Mouse (Mus musculus) embryonic facial prominence, embryonic 15.5 days (tissue): Measurements from ENCODE around the gene Rtn4. TPM values are rescaled to one million over a fixed set of nuclear protein-coding genes. Genes with fewer than 3 reads are reported as not detected.
A peak's percentile ranks its signal among the peaks of the same experiment; 100 is the strongest.

ENCODE experiments used
- ATAC-seq: fragments of 200-750 bp; cut with Nextera tagmentation; 2 replicates; pipeline ENCODE4 v1.8.0; 2017; ENCODE audit warnings: low read depth, moderate TSS enrichment; ENCODE audit not compliant: insufficient number of reproducible peaks, low FRiP score, low TSS enrichment
- H3K27ac ChIP-seq: fragments of 300-500 bp; sonication (generic); replicated peaks from 2 replicates; pipeline ENCODE4 v1.5.1; 2015; ENCODE audit warnings: mild to moderate bottlenecking, inconsistent platforms
- H3K27me3 ChIP-seq: fragments of 300-500 bp; sonication (generic); 2 replicates; pipeline ENCODE4 v1.6.1; 2015; ENCODE audit warnings: inconsistent platforms
- H3K36me3 ChIP-seq: fragments of 300-500 bp; sonication (generic); 2 replicates; pipeline ENCODE4 v1.6.1; 2015; ENCODE audit warnings: mild to moderate bottlenecking, inconsistent platforms
- H3K4me1 ChIP-seq: fragments of 300-500 bp; sonication (generic); 2 replicates; pipeline ENCODE4 v1.6.1; 2015; ENCODE audit warnings: inconsistent platforms
- H3K4me2 ChIP-seq: fragments of 300-500 bp; sonication (generic); replicated peaks from 2 replicates; pipeline ENCODE4 v1.6.1; 2015; ENCODE audit warnings: mild to moderate bottlenecking, inconsistent platforms
- H3K4me3 ChIP-seq: fragments of 300-500 bp; sonication (generic); replicated peaks from 2 replicates; pipeline ENCODE4 v1.5.1; 2015; ENCODE audit warnings: mild to moderate bottlenecking, inconsistent platforms
- H3K9ac ChIP-seq: fragments of 300-500 bp; sonication (generic); 2 replicates; pipeline ENCODE4 v1.6.1; 2015; ENCODE audit warnings: inconsistent platforms
- H3K9me3 ChIP-seq: fragments of 300-500 bp; sonication (generic); replicated peaks from 2 replicates; pipeline ENCODE4 v1.6.1; 2016; ENCODE audit warnings: inconsistent platforms
- WGBS: fragments of 180-500 bp; shearing (Covaris S2); methylation state at CpG from one replicate; pipeline ENCODE4 v1.1.7; 2015; 5-methylcytosine and 5-hydroxymethylcytosine counted together
- polyA plus RNA-seq: library from polyadenylated mRNA; unstranded; fragments of >200 nt; fragmentation: Nextera tagmentation; extraction: Ambion mirVana; gene quantifications from 2 replicates; pipeline ENCODE4 v1.2.1, GENCODE M21; 2015

Gene Rtn4
- polyA plus RNA-seq, 1 experiment from 2014 or later = 82.4 TPM

DNA sequence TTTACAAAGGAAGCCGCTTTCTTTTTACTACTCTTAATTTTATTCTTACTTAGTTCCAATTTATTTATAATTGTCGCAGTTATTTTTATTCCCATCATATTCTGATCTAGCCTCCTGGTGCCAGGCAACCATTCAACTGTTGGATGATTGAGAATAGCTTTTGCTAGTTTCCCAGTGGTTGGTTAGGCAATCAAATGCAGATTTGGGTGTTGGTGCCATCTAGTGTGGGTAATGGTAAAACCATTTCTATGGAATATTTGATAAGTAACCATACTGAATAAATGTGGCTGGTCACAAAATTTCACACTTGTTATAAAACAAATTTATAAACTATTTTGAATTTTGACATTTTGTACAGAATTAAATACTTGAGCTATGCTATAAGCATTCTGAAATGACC is 22.0 kb downstream of the Rtn4 start:
- ATAC-seq = no peak
- Histone ChIP-seq H3K4me3 (no peak overlapping the region), H3K9me3 (no peaks in the 10 kb centered on the region), H3K4me1 (peaks cover 9% of the 10 kb centered on the region), H3K9ac (no peak overlapping the region), H3K27me3 (no peaks in the 10 kb centered on the region), H3K36me3 (no peaks in the 10 kb centered on the region), H3K27ac (no peak overlapping the region), H3K4me2 (no peak overlapping the region)
- WGBS = 94% methylated on average over 2 of the region's 2 CpGs

GRCm38 (mm10) chr11:29715499-29715898 is 22.8 kb downstream of the Rtn4 start:
- no peaks in the 10 kb centered on the region for H3K36me3 ChIP-seq
- H3K27ac ChIP-seq = no peak overlapping the region
- ATAC-seq = no peak
- no peak overlapping the region for H3K4me2 ChIP-seq
- no peak overlapping the region for H3K9ac ChIP-seq
- H3K4me1 ChIP-seq = peaks cover 9% of the 10 kb centered on the region
- H3K27me3 ChIP-seq = no peaks in the 10 kb centered on the region
- 70% methylated on average over 3 of the region's 3 CpGs for WGBS
- no peak overlapping the region for H3K4me3 ChIP-seq
- no peaks in the 10 kb centered on the region for H3K9me3 ChIP-seq

DNA sequence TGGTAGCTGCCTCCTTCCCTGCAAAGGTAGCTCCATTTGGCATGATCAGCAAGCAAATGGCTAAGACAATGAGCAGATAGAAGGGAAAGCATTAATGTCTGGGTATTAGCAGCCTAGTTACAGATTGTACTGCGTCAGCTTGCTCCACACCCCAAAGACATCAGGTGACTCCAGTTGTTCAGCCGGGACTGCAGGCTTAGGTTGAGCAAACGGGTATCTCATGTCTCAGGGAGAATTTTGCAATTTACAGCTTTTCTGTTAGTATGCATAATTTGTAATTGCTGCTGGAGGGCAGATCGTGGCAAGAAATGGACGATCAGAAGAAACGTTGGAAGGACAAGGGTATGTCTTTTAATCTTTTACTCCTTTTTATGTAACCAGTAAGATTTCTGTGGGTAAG is 25.8 kb downstream of the Rtn4 start:
- peak overlapping the region; percentile 3; the same call in 1 of the 2 replicates for H3K4me2 ChIP-seq
- H3K4me3 ChIP-seq = no peak overlapping the region
- WGBS = 12% methylated on average over 6 of the region's 6 CpGs
- H3K9me3 ChIP-seq = no peaks in the 10 kb centered on the region
- no peaks in the 10 kb centered on the region for H3K36me3 ChIP-seq
- ATAC-seq = no peak; the same call in 1 of the 2 replicates
- H3K27ac ChIP-seq = no peak overlapping the region
- H3K27me3 ChIP-seq = no peaks in the 10 kb centered on the region
- H3K4me1 ChIP-seq = peaks cover 9% of the 10 kb centered on the region
- H3K9ac ChIP-seq = no peak overlapping the region

DNA sequence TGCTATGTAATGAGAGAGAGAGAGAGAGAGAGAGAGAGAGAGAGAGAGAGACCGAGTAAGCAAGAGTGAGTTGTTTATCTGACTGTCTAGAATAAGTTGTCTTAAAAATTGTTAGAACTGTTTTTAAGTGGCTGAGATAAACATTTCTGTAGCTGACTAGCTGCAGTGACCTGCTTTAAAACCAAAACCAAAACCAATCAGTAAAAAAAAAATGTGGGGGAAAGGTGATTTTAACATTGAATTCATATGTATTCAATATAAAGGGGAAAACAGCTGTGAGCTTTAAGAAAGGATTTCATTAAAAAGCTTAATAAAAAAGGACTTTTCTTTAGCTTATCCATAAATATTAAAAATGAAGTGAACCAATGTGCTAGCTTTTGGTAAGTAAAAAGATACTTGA is 26.9 kb downstream of the Rtn4 start:
- Histone ChIP-seq H3K27ac (no peak overlapping the region), H3K4me3 (no peak overlapping the region), H3K9ac (no peak overlapping the region), H3K36me3 (no peaks in the 10 kb centered on the region), H3K27me3 (no peaks in the 10 kb centered on the region), H3K9me3 (no peaks in the 10 kb centered on the region), H3K4me2 (no peak overlapping the region), H3K4me1 (peaks cover 9% of the 10 kb centered on the region)
- ATAC-seq = no peak
- WGBS = 59% methylated on average over 1 of the region's 1 CpGs

DNA sequence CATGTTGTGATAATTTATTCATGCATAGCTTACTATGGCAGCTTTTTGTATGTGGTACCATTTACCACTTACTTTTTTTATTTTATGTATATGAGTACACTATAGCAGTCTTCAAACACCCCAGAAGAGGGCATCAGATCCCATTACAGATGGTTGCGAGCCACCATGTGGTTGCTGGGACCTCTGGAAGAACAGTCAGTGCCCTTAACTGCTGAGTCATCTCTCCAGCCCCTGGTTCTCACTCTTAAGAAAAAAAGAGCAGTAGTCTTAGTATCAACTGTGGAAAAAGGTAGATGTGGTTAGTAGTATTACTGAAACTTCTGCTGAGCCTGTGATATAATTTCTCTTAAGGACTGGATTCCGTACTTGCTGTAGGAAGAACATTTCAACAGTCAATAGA is 31.5 kb downstream of the Rtn4 start:
- Histone ChIP-seq H3K4me3 (no peak overlapping the region), H3K27me3 (no peaks in the 10 kb centered on the region), H3K27ac (no peak overlapping the region), H3K9me3 (no peaks in the 10 kb centered on the region), H3K36me3 (no peaks in the 10 kb centered on the region), H3K4me1 (no peaks in the 10 kb centered on the region), H3K9ac (no peak overlapping the region), H3K4me2 (no peak overlapping the region)
- ATAC-seq = no peak
- 88% methylated on average over 2 of the region's 2 CpGs for WGBS

- Histone ChIP-seq H3K4me3 (no peak overlapping the region), H3K27me3 (no peaks in the 10 kb centered on the region), H3K9me3 (no peaks in the 10 kb centered on the region), H3K27ac (no peak overlapping the region), H3K9ac (no peak overlapping the region), H3K4me1 (no peaks in the 10 kb centered on the region), H3K4me2 (no peak overlapping the region), H3K36me3 (no peaks in the 10 kb centered on the region)
- ATAC-seq = no peak
Observed at GRCm38 (mm10) chr11:29725167-29725566, 32.4 kb downstream of the Rtn4 start.

DNA sequence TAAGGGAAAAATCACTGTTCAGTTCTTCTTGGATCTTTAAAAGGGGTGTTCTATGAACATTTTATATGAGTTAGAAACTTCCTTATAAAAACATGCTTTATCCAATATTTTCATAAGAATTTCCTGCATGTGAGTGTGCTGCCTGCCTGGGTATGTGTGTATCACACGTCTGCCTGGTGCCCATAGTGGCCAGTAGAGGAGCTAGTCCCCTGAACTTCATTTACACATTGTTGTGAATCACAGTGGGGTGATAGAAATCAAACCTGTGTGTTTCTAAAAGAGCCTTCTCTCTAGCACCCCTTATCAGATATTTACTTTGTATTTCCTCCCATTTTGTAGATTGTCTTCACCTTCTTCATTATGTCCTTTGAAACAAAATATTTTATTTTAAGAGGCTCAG is 32.9 kb downstream of the Rtn4 start:
- H3K4me3 ChIP-seq = no peak overlapping the region
- no peak for ATAC-seq
- no peak overlapping the region for H3K27ac ChIP-seq
- no peak overlapping the region for H3K4me2 ChIP-seq
- WGBS = 77% methylated on average over 1 of the region's 1 CpGs
- no peak overlapping the region for H3K9ac ChIP-seq
- H3K9me3 ChIP-seq = no peaks in the 10 kb centered on the region
- no peaks in the 10 kb centered on the region for H3K36me3 ChIP-seq
- H3K27me3 ChIP-seq = no peaks in the 10 kb centered on the region
- no peaks in the 10 kb centered on the region for H3K4me1 ChIP-seq

DNA sequence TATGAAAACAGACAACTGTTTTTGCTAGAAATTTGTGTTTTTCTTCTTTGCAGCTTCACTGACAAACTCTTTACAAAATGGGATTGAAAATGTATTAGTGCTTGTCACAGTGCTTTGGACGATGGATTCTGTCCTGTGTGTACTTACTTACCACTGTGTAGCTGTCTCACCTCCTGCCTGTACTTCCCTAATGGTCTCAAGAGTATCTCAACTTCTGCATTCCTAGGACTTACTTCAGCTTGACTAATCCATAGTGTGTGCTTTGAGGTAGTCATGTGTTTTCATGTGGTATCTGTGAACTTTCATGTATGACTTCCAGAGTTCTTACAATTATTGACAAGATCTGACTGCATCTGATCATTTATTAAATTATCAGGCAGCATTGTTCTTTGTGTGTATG is 35.2 kb downstream of the Rtn4 start:
- Histone ChIP-seq H3K4me1 (no peaks in the 10 kb centered on the region), H3K9me3 (no peaks in the 10 kb centered on the region), H3K27me3 (no peaks in the 10 kb centered on the region), H3K27ac (no peak overlapping the region), H3K4me2 (no peak overlapping the region), H3K4me3 (no peak overlapping the region), H3K36me3 (no peaks in the 10 kb centered on the region), H3K9ac (no peak overlapping the region)
- 80% methylated on average over 1 of the region's 1 CpGs for WGBS
- ATAC-seq = no peak

DNA sequence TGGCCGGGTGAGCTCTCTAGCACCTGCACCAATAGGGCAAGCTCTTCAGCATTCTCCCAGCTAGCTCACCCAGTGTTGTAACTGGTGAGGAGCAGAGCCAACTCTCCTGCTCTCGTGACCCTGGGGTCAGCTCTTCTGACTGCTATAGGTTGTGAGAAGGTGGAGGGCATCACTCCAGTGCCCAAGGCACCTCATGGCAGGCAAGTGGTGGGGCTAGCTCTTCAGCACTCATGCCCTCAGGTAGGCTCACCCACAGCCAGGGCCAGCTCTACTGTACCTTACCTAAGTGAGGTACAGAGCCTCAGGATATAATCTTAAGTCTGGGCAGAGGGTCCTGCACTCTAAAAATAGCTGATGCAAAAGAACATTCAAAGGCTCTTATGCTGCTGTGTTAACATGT is 47.0 kb downstream of the Rtn4 start:
- H3K9me3 ChIP-seq = no peaks in the 10 kb centered on the region

GRCm38 (mm10) chr11:29744760-29745430 is 52.1 kb downstream of the Rtn4 start:
- H3K4me2 ChIP-seq = no peak overlapping the region
- no peak for ATAC-seq
- no peak overlapping the region for H3K4me3 ChIP-seq
- H3K4me1 ChIP-seq = no peaks in the 10 kb centered on the region
- H3K9me3 ChIP-seq = no peaks in the 10 kb centered on the region
- no peak overlapping the region for H3K9ac ChIP-seq
- WGBS = 93% methylated on average over 5 of the region's 5 CpGs
- no peaks in the 10 kb centered on the region for H3K27me3 ChIP-seq
- no peak overlapping the region for H3K27ac ChIP-seq
- H3K36me3 ChIP-seq = peaks cover 46% of the 10 kb centered on the region

More for the DNA sequence above, 47.0 kb downstream of the Rtn4 start:
- Histone ChIP-seq H3K4me1 (no peaks in the 10 kb centered on the region), H3K36me3 (peaks cover 19% of the 10 kb centered on the region), H3K27ac (no peak overlapping the region), H3K4me2 (no peak overlapping the region), H3K4me3 (no peak overlapping the region), H3K9ac (no peak overlapping the region), H3K27me3 (no peaks in the 10 kb centered on the region)
- 92% methylated on average over 2 of the region's 2 CpGs for whole genome bisulfite sequencing
- ATAC-seq = no peak

DNA sequence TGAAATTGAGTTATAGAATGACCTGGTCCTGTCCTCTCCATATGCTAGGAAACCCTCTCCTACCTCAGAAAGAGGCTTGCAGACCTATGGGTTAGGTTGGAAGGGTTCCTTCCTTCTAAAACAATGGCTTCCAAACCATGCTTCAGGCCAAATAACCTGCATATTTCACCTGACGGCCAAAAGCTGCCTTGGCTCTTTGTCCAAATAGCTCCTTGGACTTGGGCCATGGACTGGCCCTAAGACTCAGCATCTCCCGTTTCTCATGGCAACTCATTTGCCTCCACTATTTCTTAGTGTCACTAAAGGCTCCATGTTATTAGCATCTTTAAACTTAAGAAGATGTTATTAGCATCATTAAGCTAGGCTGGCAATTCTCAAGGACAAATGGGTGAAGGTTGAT is 52.8 kb downstream of the Rtn4 start:
- no peaks in the 10 kb centered on the region for H3K4me1 ChIP-seq
- ATAC-seq = no peak
- no peaks in the 10 kb centered on the region for H3K9me3 ChIP-seq
- 69% methylated on average over 2 of the region's 2 CpGs for WGBS
- peaks cover 43% of the 10 kb centered on the region for H3K36me3 ChIP-seq
- H3K4me3 ChIP-seq = no peak overlapping the region
- H3K27ac ChIP-seq = no peak overlapping the region
- H3K9ac ChIP-seq = no peak overlapping the region
- no peak overlapping the region for H3K4me2 ChIP-seq
- H3K27me3 ChIP-seq = no peaks in the 10 kb centered on the region

GRCm38 (mm10) chr11:29746203-29746602 is 53.5 kb downstream of the Rtn4 start:
- WGBS = 90% methylated on average over 9 of the region's 9 CpGs
- ATAC-seq = no peak

More at GRCm38 (mm10) chr11:29746203-29746602, 53.5 kb downstream of the Rtn4 start:
- no peaks in the 10 kb centered on the region for H3K9me3 ChIP-seq
- no peaks in the 10 kb centered on the region for H3K4me1 ChIP-seq
- no peak overlapping the region for H3K4me3 ChIP-seq
- no peak overlapping the region for H3K9ac ChIP-seq
- H3K4me2 ChIP-seq = no peak overlapping the region
- H3K27me3 ChIP-seq = no peaks in the 10 kb centered on the region
- H3K27ac ChIP-seq = no peak overlapping the region
- peaks cover 42% of the 10 kb centered on the region for H3K36me3 ChIP-seq
